Mouse (Mus musculus) stomach, postnatal 0 days (tissue): ENCODE measurements around the gene Prkci.

Experiments
- CTCF ChIP-seq: IDR thresholded peaks from 2 replicates; pipeline ENCODE4 v1.5.1; 2016; ENCODE audit warnings: antibody characterized with exemption, low read depth, mild to moderate bottlenecking, moderate library complexity
- EP300 ChIP-seq: optimal IDR thresholded peaks from 2 replicates; pipeline ENCODE3; 2016; ENCODE audit warnings: antibody characterized with exemption

- TF ChIP-seq CTCF (peak; percentile 53), EP300 (no peak)
These were observed 32.4 kb upstream of the Prkci start for GRCm38 (mm10) chr3:30963100-30963499.
